Mouse (Mus musculus) CH12.LX (cell line): ENCODE results near the gene Tirap. TPM values are rescaled to one million over a fixed set of nuclear protein-coding genes. Genes with fewer than 3 reads are reported as not detected.

Experiments
- DNase-seq: peaks from one replicate; pipeline ENCODE4 v3.0.0-alpha.2; 2013; ENCODE audit errors: extremely low read depth
- H3K27ac ChIP-seq: 2 replicates; pipeline ENCODE4 v1.5.1; 2012; ENCODE audit warnings: low read depth, mild to moderate bottlenecking, control low read depth, moderate library complexity; ENCODE audit not compliant: insufficient read depth
- H3K27me3 ChIP-seq: replicated peaks from 2 replicates; pipeline ENCODE3; 2012; ENCODE audit warnings: inconsistent platforms
- H3K36me3 ChIP-seq, 2 experiments: replicated peaks in 1 of 2; 2 replicates each; pipeline versions ENCODE3 to v1.6.1; 2012; ENCODE audit warnings: inconsistent platforms in 1 of 2, low read length in 1 of 2, mild to moderate bottlenecking in 1 of 2, mixed read lengths in 1 of 2, moderate library complexity in 1 of 2; ENCODE audit not compliant: control insufficient read depth in 1 of 2, insufficient read depth in 1 of 2
- H3K4me1 ChIP-seq, 2 experiments: 2 replicates each; pipeline ENCODE4 v1.6.1; 2012; ENCODE audit warnings: inconsistent platforms in 1 of 2, moderate library complexity in 1 of 2; ENCODE audit not compliant: insufficient read depth in 2 of 2, control insufficient read depth in 1 of 2
- H3K4me2 ChIP-seq: 2 replicates; pipeline ENCODE4 v1.6.1; 2012; ENCODE audit warnings: low read depth, mild to moderate bottlenecking, control low read depth; ENCODE audit not compliant: poor library complexity, insufficient read depth, severe bottlenecking
- H3K4me3 ChIP-seq, 3 experiments: fragments of 150-350 bp in 1 of 3; sonication (generic) in 1 of 3; replicated peaks in 1 of 3; 2 replicates each; pipeline versions ENCODE3 to v1.5.1; 2011 to 2012; ENCODE audit warnings: low read depth in 2 of 3, low read length in 2 of 3, mild to moderate bottlenecking in 2 of 3, moderate library complexity in 2 of 3, control low read depth in 1 of 3, improper control_type of control experiment in 1 of 3, inconsistent platforms in 1 of 3, mixed read lengths in 1 of 3; ENCODE audit not compliant: poor library complexity in 1 of 3
- H3K79me2 ChIP-seq: replicated peaks from 2 replicates; pipeline ENCODE4 v1.6.1; 2012; ENCODE audit warnings: mild to moderate bottlenecking, moderate library complexity; ENCODE audit not compliant: control insufficient read depth, poor library complexity, insufficient read depth, severe bottlenecking; ENCODE audit errors: extremely low read depth
- H3K9ac ChIP-seq: 2 replicates; pipeline ENCODE4 v1.6.1; 2012; ENCODE audit warnings: low read depth, mild to moderate bottlenecking, control low read depth, moderate library complexity; ENCODE audit not compliant: insufficient read depth
- H3K9me3 ChIP-seq: replicated peaks from 2 replicates; pipeline ENCODE3; 2012; ENCODE audit warnings: low read length, inconsistent platforms, mixed read lengths
- CHD2 ChIP-seq: IDR thresholded peaks from 2 replicates; pipeline ENCODE4 v1.6.1; 2011; ENCODE audit warnings: low read length, improper control_type of control experiment
- CTCF ChIP-seq, 2 experiments: IDR thresholded peaks in 1 of 2; conservative IDR thresholded peaks in 1 of 2; 2 replicates each; pipeline ENCODE4 v1.5.1; 2011 to 2012; ENCODE audit warnings: low read depth in 2 of 2, low read length in 2 of 2, improper control_type of control experiment in 1 of 2, inconsistent platforms in 1 of 2, mild to moderate bottlenecking in 1 of 2, moderate library complexity in 1 of 2
- E2F4 ChIP-seq: IDR thresholded peaks from 2 replicates; pipeline ENCODE4 v1.6.1; 2011; ENCODE audit warnings: low read depth, low read length, improper control_type of control experiment; ENCODE audit not compliant: insufficient replicate concordance
- EP300 ChIP-seq: IDR thresholded peaks from 2 replicates; pipeline ENCODE4 v1.6.1; 2011; ENCODE audit warnings: low read length, improper control_type of control experiment
- GABPA ChIP-seq: IDR thresholded peaks from 2 replicates; pipeline ENCODE4 v1.6.1; 2012; ENCODE audit warnings: low read depth, low read length, improper control_type of control experiment, inconsistent platforms; ENCODE audit not compliant: insufficient replicate concordance
- HCFC1 ChIP-seq: IDR thresholded peaks from 2 replicates; pipeline ENCODE4 v1.6.1; 2012; ENCODE audit warnings: low read depth, mild to moderate bottlenecking, inconsistent platforms, low read length, improper control_type of control experiment
- JUND ChIP-seq: conservative IDR thresholded peaks from 2 replicates; pipeline ENCODE4 v1.6.1; 2011; ENCODE audit warnings: low read depth, low read length, improper control_type of control experiment
- KAT2A ChIP-seq: IDR thresholded peaks from 2 replicates; pipeline ENCODE4 v1.6.1; 2012; ENCODE audit warnings: low read length, improper control_type of control experiment, inconsistent platforms; ENCODE audit not compliant: insufficient replicate concordance
- MAFK ChIP-seq: IDR thresholded peaks from 2 replicates; pipeline ENCODE4 v1.6.1; 2011; ENCODE audit warnings: low read length, improper control_type of control experiment; ENCODE audit not compliant: insufficient replicate concordance
- MAX ChIP-seq: IDR thresholded peaks from 2 replicates; pipeline ENCODE4 v1.6.1; 2011; ENCODE audit warnings: low read length, improper control_type of control experiment
- MEF2A ChIP-seq: IDR thresholded peaks from 2 replicates; pipeline ENCODE4 v1.6.1; 2014; ENCODE audit warnings: low read depth, mild to moderate bottlenecking, inconsistent platforms, low read length, improper control_type of control experiment, borderline replicate concordance
- MYC ChIP-seq: IDR thresholded peaks from 2 replicates; pipeline ENCODE4 v1.6.1; 2011; ENCODE audit warnings: low read depth, mild to moderate bottlenecking, improper control_type of control experiment, low read length
- PAX5 ChIP-seq: IDR thresholded peaks from 2 replicates; pipeline ENCODE4 v1.6.1; 2012; ENCODE audit warnings: low read length, inconsistent platforms, mixed read lengths
- POLR2A ChIP-seq: IDR thresholded peaks from 2 replicates; pipeline ENCODE4 v1.6.1; 2011; ENCODE audit warnings: low read depth, mild to moderate bottlenecking, improper control_type of control experiment, low read length
- POLR2AphosphoS2 ChIP-seq: IDR thresholded peaks from 2 replicates; pipeline ENCODE4 v1.6.1; 2011; ENCODE audit warnings: low read depth, low read length, improper control_type of control experiment
- RAD21 ChIP-seq: IDR thresholded peaks from 2 replicates; pipeline ENCODE4 v1.6.1; 2011; ENCODE audit warnings: low read depth, mild to moderate bottlenecking, low read length, improper control_type of control experiment, moderate library complexity
- RCOR1 ChIP-seq: conservative IDR thresholded peaks from 2 replicates; pipeline ENCODE4 v1.6.1; 2012; ENCODE audit warnings: low read depth, mild to moderate bottlenecking, inconsistent platforms, low read length, improper control_type of control experiment
- SIN3A ChIP-seq: IDR thresholded peaks from 2 replicates; pipeline ENCODE4 v1.6.1; 2012; ENCODE audit warnings: low read length, improper control_type of control experiment, inconsistent platforms
- SMC3 ChIP-seq: IDR thresholded peaks from 2 replicates; pipeline ENCODE4 v1.6.1; 2011; ENCODE audit warnings: low read depth, low read length, improper control_type of control experiment
- USF2 ChIP-seq: conservative IDR thresholded peaks from 2 replicates; pipeline ENCODE4 v1.6.1; 2011; ENCODE audit warnings: low read depth, low read length, improper control_type of control experiment
- ZKSCAN1 ChIP-seq: IDR thresholded peaks from 2 replicates; pipeline ENCODE4 v1.6.1; 2012; ENCODE audit warnings: low read depth, inconsistent platforms, low read length, improper control_type of control experiment, borderline replicate concordance
- dilution Hi-C: fragments of 300-500 bp; cut with MboI; formaldehyde crosslinking; loops from 2 replicates; pipeline ENCODE4 v1.14.3; 2020; ENCODE audit warnings: low sequenced_read_pairs; ENCODE audit not compliant: extremely low pct_unique_long_range_greater_than_20kb, extremely low pct_ligation_motif_present
- in situ Hi-C: fragments of 300-500 bp; cut with MboI; formaldehyde crosslinking; loops from 3 replicates; pipeline ENCODE4 v1.14.3; 2019; ENCODE audit warnings: low sequenced_read_pairs, low pct_ligation_motif_present, low pct_unique_long_range_greater_than_20kb, mixed read lengths
- polyA plus RNA-seq: library from polyadenylated mRNA; unstranded; fragments of >175 nt; gene quantifications from 2 replicates; pipeline ENCODE4 v1.2.1, GENCODE M21; 2012; ENCODE audit warnings: low read depth; ENCODE audit not compliant: insufficient read length
- total RNA-seq, 2 experiments: library from RNA; depleted of rRNA; stranded (reverse); fragments of 300-350 nt in 1 of 2; fragments of >200 nt in 1 of 2; gene quantifications; 2 replicates each; pipeline ENCODE4 v1.2.3; 2012 to 2014

The Tirap gene
- total and polyA plus RNA-seq, 3 experiments = 10.5 to 18.7 (median 14.2) TPM

- TF ChIP-seq KAT2A (peak; percentile 85), USF2 (no peak), MEF2A (peak; percentile 59; the same call in 1 of the 2 replicates), CHD2 (peak; percentile 96), JUND (no peak), POLR2A (peak; percentile 97), RAD21 (no peak; the same call in 1 of the 2 replicates), RCOR1 (peak; percentile 54; the same call in 1 of the 2 replicates), PAX5 (no peak), MAX (0 out of 2 replicates have a peak, but pooled peaks have one; percentile 34), POLR2AphosphoS2 (peak; percentile 90; the same call in 1 of the 2 replicates), CTCF (conservative IDR thresholded peaks at IDR 0.05 in 1 of 2, IDR thresholded peaks at IDR 0.05 in 1 of 2; ENCODE audit: low read depth in 2 of 2, low read length in 2 of 2) (no peak), HCFC1 (peak; percentile 94), MYC (peak; percentile 14), SMC3 (no peak), ZKSCAN1 (no peak), EP300 (no peak)
Measured at GRCm38 (mm10) chr9:35210542-35211474, 10.7 kb upstream of the Tirap start, which contains the start of gene Foxred1 (continued).

DNA sequence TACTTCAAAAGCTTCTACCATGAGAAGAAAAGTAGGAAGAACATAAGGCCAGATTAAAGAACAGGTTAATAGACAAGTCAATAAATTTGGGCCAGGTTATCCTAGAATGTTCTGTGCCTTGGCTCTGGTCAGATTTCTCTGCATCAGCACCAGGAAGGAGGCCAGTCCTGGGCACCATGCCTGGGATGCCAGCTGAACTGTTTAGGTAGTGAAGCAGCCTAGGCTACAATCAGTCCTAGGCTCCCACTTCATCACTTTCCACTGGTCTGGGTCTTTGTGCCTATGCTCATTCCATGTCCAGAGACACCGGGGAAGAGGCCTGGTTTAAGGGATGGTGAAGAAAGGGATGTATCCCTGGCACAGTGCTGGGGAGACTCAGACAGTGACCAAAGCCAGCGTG is 4.3 kb upstream of the Tirap start:
- H3K4me2 ChIP-seq = no peak overlapping the region
- no peak overlapping the region for H3K9ac ChIP-seq
- no peak overlapping the region for H3K4me3 ChIP-seq
- dilution Hi-C loops = no loop called here
- H3K36me3 ChIP-seq = peaks cover 46 to 65% of the 10 kb centered on the region in 2 experiments
- H3K4me1 ChIP-seq = peaks cover under 1 to 32% of the 10 kb centered on the region in 2 experiments; a peak in 2 of 4 replicates
- H3K9me3 ChIP-seq = peaks cover 8% of the 10 kb centered on the region
- no peaks in the 10 kb centered on the region; the same call in 1 of the 2 replicates for H3K79me2 ChIP-seq
- no peaks in the 10 kb centered on the region for H3K27me3 ChIP-seq
- no peak overlapping the region for H3K27ac ChIP-seq
- no peak for DNase-seq
- in situ Hi-C loops = loop anchor here (10.0 kb wide), 1 partner anchor 340 kb away; no protein-coding TSS in a partner anchor
- TF ChIP-seq MAFK (no peak), SIN3A (no peak), RAD21 (no peak), POLR2AphosphoS2 (no peak), E2F4 (no peak), GABPA (no peak), CHD2 (no peak)
